Mouse (Mus musculus) spleen, postnatal 36 days (tissue): ENCODE measurements around the gene Tmem106b.

ENCODE experiments used
- DNase-seq, 2 experiments: peaks; one replicate each; pipeline ENCODE4 v3.0.0; 2022; ENCODE audit warnings: low spot score in 2 of 2, mixed read lengths in 1 of 2

The Tmem106b gene

DNA sequence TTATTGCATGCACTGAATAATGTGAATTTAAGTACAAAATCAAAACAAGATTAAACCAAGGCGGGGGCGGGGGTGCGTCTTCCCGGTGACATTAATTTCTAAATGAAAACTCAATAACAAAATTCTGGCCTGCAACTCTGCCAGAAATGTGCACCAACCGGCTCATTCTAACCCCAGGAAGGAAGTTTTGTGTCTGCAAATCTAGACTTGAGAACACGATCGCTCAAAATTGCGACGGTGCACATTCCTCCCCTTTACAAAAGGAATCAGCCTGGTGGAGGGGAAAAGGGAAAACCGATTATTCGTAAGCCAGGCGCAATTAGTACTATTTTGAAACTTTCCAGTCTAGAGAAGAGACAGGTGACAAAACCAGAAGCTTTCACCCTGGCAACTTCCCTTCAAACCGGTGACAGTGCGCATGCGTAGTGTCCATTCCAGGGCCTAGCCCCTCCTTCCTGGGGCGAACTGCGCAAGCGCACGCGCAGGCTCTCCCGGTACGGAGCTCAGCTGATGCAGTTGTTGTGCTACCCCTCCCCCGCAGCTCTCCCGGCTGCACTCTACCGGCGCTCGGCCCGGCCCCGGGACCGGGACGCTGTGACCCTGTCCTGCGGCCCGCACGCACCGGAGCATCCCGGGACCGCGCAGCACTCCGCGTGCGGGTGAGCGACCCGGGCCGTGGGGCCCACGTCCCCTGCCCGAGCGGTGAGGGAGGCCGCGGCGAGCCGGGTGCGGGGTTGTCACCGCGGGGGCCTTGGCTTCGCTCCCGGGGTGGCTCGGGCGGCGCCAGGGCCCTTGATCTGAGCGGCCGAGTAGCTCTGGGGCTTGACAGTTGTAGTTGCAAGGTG, at the start of gene Tmem106b:
Gene Tmem106b (plus strand): TSS at position 458 of the 845 bp plus-strand sequence.
- DNase-seq, result peak; percentile 96

DNA sequence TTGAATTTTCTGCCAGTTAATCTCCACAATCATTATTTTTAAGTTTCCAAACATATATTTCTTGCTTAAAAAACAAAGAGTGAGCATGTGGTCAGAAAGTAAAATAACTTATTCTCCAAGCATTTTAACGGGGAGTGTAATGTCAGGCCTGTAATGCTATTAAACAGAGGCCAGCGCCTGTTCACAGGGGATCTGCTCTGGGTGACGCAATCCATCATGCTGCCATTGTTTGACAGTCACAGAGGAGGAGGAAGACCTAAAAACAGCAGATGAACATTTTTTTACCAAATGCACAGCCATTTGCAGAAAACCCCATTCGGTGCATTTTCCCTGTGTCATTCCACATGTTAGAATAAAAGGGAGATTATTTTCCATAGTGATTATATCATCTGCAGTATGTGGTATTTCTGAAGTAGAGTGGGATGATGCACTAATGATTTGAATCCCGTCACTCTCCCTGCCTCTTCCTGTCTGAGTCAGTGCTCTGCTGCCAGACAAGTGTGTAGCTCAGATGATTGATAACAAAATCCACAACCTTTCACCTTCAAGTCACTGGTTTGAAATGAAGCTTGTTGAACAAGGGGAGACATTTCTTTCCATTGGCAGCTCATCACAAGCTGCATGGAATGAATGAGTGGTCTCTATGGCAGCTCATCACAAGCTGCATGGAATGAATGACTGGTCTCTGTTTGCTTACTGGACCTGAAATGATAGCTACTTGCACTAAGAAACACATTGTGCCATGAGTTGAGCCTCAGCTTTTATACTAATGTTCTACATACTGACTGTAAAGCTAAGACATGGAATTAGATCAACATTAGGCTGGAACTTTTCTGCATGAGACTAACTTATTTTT, 48.1 kb upstream of the Tmem106b start:
- no peak for DNase-seq

DNA sequence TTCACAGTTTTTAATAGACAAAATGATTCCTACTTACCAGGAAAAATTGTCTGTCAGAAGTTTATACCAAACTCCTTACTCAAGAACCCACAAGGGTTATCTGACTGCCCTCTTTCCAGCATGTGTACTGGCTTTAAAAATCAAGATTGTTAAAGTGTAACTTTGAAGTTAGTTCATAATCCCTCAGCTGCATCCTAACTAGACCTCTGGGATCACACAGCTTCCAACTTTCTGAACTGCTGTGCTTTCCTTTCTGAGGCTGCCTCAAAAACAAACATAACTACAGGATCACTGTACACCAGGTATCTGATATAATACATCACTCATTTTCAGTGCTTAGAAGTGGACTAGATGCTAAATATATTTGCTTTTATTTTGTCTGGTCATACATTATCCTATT, 39.0 kb upstream of the Tmem106b start:
- no peak for DNase-seq

DNA sequence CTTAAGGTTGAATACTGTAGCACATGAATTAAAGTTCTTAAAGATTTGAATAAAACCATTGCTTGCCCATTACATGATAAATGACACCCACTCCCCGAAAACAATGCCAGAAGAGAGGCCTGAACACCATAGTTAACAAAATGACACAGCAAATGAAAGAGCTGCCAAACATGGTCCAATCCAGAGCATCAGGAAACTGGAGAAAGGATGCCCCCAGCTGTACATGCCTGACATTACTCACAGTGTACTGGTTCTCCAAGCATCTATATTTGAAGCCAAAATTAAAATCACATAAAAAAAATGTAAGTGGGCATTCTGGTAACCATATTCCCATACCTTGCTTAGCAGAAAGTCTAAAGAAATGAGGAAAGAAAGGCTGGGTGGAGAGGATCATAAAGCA, 38.6 kb upstream of the Tmem106b start:
- DNase-seq, result no peak

DNA sequence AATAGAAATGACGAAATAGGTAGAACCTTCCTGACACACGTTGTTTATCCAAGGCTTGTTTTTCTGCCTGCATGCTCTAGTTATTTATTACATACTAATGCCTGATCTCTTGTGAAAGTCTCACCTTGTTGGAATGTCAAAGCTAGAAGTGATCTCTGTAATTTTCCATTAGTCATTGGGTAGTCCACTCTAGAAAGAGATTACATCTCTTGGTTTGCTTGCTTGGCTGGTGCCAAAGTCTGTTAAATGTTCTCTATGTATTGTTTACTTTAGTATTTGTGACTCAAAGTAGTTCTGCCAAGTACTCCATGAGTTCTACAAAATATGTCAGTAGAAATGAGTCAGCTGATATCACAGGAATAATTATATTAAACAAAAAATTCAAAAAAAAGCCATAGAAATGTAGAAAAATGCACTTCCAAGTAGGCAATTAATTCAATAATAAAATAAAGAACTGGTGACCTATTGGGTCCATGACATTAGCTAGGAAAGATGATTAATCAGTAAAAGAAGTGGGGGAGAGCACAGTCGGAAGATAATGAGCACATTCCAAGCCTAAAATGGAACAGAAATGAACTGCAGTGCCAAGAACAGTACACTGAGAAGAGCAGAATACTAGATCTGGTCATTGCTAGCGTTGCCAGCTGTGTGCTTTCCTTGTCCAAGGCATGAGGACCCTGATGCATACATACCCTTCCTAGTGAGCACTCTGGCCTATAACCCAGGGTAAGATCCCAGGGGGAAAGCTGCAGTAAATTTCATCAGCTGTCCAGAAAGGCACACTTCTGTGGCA, 17.0 kb upstream of the Tmem106b start:
- DNase-seq, result no peak

DNA sequence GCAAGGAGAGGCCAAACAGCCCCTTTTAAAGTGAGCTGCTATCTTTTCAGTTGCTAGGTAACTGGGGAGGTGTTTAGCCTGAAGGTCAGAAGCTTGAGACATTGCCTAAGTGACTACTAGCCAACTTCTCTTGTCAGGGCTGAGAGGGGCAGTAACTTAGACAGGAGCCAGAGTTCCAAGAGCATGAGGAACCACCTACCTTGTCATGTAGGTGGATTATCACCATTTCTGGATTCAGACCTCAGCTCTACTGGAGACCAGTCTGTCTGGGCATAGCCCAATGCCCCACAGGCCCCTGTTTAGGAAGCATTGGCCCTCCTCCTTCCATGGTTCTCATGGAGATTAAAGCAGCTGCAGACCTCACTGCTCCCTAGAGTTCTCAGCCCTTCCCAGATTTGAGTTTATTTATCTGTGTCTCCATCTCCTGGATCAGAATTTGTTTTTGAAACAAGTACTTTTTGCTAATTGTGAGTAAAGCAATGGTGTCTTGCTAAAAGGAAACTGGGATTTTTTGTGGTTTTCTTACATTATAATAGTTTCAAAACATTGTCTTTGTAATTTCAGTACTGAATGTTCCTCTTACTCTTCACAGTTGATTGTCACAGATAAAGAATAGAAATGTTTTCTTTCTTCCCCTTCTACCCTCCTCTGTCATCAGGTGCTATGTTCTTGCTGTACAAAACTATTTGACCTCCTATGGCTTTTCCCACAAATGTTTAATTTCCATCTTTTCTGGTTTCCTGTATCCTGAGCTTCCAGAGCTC, 8.1 kb upstream of the Tmem106b start:
- no peak for DNase-seq

DNA sequence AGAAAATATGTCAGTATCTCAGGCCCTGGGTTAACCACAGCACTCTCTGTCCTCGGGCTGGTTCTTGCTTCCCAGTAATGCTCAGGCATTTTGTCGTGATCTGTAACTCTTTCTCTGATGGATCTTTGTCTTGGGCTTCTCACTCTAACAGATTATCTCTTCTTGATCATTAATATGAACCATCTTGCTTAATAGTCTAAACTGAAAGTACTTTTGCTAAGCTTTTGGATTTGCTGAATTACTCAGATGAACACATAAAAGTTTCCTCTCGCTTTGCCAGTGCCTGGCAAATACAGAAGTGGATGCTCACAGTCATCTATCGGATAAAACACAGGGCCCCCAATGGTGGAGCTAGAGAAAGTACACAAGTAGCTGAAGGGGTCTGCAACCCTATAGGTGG, 7.5 kb upstream of the Tmem106b start:
- no peak for DNase-seq

DNA sequence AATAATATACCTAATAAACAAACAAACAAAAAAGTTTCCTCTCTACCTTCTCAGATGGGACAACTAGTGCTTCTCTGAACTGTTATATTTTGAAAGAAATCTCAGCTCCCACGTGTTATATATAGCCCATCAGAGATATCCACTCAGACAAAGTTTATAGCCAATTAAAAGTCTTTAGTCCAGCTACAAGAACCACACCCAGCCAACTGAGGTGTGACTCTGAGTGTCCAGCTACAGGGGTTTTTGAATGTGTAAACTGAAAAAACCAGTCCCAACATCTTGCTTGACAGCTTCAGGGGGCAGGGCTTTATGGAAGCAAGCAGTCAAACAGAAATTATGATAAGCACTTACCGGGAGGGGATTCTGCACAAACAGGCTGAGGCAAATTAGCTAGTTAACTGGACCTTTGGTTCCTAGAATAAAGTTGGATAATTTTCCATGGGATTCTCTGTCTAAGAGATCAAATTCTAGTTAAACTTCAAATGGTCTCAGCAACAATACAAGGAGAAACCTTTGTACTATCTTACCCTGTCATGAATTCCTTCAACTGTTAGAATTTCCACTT, 6.8 kb upstream of the Tmem106b start:
- DNase-seq, result no peak

DNA sequence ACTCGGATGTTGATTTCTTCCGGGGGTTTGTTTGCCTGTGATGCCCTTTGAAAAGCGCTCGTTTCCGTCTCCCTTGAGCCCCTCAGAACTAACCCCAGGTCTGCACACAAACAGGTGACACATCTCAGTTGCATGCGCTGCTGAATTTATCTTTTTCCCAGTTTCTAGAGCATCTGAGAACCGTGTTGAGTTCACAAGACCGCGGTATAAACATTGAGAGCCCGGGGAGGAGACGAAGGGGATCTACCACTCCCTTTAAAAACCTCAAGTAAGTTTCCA, 527 bp downstream of the Tmem106b start:
- no peak for DNase-seq

DNA sequence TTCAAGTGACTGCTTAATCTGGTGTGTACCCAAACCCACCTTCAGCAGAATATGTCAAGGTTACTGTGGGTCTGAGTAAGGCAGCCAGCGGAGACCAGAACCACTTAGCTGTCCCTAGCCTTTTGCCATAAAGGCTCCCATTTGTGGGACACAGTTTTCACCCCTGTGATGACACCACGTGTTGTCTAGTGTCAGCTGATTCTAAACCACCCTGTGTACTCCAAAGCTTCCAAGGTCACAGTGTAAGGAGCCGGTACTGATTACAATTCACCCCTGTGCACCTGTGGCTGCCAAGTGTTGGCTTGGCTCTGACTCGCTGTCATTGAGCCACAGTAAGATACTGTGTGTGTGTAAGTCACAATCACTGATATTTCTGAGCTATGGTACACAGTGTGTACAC, 926 bp downstream of the Tmem106b start:
- no peak for DNase-seq

DNA sequence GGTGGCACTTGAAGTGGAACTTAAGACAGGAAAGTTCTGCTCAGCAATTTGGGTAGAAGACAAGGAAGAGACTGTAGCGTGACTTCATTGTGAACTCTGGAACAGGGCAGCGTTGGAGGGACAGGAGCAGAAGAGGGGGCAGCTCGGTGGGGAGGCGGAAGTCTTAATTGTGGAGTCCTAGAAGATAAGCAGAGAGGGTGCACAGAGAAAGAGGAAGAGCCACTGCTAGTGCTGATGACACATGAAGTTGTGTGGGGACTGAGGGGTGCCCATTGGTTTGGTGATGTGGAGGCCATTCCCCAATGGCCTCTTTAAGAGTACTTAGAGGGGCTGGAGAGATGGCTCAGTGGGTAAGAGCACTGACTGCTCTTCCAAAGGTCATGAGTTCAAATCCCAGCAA, 3.5 kb downstream of the Tmem106b start:
- no peak for DNase-seq

DNA sequence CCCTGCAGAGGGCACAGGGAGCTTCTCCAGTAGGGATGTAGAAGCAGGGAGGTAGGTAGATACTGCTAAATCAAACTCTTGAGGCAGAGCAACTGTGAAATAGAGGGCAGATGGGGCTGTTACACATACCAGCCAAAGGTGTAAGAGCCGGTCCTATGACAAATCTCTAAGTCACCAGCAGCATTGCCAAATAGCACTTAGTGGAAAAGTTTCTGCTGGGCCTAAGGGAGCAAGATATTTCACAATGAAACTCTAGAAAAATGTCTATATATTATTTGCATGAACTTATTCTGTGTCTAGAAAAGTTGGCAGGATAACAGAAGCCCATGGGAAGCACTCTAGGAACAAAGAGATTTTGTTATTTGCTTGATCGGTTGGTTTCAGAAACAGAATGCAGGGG, 4.3 kb downstream of the Tmem106b start:
- DNase-seq, result no peak

DNA sequence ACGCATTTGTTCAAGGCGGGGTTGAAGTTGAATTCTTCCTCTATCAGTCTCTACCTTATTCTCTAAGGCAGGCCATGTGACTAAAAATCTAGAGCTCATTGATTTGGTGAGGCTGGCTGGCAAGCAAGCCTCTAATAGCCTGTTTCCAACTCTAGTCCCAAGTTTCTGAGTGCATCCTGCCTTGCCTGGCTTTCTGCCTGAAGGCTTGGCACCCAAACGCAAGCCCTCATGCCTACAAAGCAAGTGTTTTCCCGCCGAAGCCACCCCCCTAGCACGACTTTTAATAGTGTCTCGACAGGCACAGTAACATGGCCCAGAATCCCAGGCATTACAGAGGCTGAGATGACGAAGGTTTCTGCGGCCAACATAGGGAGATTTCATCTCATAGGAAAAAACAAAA, 13.3 kb downstream of the Tmem106b start:
- no peak for DNase-seq

DNA sequence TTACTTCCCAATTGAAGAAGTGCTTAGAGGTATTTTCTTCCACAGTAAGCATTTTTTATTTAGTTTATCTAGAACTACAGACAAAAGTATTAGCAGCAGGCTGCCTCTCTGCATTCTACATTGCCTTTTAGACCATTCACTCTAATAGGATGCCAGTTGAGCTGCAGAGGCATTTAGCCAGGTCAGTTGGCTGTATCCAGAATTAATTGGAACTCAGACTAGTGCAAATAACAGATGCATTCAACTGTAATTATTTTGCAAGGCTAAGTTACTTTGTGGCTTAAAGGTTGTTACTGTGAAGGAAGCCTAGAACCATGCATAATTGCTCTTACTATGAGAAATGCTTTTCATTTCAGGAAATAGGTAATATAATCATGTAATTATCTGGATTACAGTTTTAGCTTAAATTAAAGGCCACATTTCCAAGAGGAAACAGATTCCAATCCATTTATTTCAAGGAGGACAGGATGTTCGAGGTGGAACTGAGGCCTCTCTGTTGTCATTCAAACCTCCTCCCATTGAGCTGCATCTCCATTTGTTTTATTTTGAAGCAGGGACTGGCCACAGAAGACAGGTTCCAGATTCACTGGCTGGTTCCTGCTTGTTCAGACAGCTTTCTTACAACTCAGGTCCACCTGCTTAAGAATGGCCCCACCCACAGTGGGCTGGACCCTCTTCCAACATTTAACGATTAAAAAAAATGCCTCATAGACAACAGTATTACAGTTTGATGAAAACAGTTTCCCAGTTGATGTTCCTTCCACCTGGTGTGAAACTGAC, 27.3 kb downstream of the Tmem106b start:
- no peak for DNase-seq

DNA sequence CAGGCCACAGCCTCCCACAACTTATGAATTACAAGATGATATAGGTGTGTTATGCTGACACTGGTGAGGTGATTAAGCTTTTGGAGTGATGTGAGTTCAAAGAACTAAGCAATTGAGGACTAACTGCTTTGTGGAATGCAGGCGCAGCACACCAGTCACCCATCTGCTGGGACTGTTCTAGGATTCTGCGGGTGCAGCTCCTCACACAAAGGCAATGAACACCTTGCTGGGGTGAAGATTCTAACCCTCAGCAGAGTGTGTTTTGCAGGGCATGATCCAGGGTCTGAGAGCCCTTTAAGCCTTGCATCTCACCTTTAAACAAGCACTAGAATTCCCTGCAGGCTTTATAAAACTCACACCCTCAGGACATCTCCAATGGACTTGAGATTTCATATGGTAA, 30.6 kb downstream of the Tmem106b start:
- no peak for DNase-seq

DNA sequence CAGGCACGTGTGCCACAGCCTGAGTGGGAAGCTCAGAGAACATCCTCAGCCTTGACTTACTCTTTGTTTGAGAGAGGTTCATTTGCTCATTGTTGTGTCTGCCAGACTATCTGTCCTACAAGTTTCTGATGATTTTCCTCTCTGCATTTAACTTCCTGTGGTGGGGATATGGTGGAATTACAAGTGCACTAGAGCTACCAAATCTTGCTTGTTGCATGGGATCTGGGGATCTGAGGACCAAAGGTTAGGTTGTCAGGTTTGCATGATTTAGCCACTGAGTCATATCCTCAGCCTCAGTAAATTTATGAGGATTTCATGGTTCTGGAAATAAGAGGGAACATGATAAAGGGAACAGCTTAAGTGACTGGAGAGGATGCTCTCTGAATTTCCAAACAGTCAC, 39.1 kb downstream of the Tmem106b start:
- no peak for DNase-seq

DNA sequence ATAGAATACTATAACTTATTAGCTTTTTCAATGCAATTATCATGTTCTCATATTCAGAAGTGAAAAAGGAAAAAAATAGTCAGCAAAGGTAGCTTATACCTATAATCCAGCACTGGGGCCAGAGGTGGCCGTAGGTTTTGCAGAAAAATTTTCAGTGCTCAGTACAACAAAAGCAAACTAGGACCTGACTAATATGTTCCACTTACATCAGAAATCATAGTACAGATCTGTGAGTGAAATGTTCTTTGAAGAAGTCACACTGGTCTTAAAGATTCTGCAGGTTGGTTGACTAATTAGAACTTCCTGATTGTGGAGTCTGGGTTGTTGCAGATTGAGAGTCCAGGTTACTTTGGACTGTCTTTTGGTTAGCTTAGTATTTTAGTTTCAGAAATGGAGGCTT, 67.7 kb downstream of the Tmem106b start:
- DNase-seq, result no peak
